Mouse (Mus musculus) activated CD4-positive, CD25-positive, alpha-beta regulatory T cell, adult 4 months (primary cell): ENCODE results near the gene Efcab12. TPM values are rescaled to one million over a fixed set of nuclear protein-coding genes. Genes with fewer than 3 reads are reported as not detected.
A peak's percentile ranks its signal among the peaks of the same experiment; 100 is the strongest.

Experiments used
- ATAC-seq: one replicate; pipeline ENCODE4 v1.8.0; 2017
- polyA plus RNA-seq, 2 experiments: library from polyadenylated mRNA; unstranded; fragments of 100-300 nt; shearing (Covaris generic); gene quantifications; one replicate each; pipeline ENCODE4 v1.2.1; 2017

Efcab12 gene
- polyA plus RNA-seq, 2 experiments from 2014 or later = 0.19 to 0.24 TPM

DNA sequence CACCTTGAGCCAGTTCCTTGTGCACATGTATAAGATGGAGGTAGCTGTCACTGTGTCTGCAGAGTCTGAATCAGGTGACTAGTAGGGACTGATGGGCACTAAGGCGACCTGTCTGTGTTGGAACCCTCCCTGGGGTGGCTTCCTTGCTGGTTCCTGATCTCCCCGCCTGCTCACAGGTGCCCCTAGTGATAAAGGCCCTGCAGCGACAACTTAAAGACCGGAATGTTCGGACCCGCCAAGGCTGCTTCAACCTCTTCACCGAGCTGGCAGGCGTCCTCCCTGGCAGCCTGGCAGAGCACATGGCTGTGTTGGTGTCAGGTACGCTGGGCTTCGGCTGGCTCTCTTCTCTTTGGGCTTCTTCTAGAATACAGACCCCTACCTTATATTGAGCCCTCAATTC, 47.2 kb downstream of the Efcab12 start:
- no peak for ATAC-seq

DNA sequence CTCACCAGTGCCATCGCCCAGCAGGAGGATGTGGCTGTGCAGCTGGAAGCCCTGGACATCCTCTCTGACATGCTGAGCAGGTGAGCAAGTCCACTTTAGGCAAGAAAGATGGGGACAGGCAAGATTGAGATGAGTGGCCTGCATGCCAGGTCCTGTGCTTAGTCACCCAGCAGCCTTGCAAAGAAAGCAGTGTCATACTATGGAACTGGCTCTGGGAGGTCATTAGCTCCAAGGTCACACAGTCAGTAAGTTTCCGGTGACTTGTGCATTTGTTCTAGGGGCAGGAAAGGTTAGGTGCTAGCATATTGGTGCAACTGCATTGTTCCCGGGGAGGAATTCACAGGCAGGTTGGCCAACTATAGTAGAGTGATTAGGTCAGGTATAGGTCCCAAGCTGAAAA, 55.4 kb downstream of the Efcab12 start:
- ATAC-seq = no peak

GRCm38 (mm10) chr6:115776363-115776762, 61.8 kb downstream of the Efcab12 start:
- no peak for ATAC-seq

DNA sequence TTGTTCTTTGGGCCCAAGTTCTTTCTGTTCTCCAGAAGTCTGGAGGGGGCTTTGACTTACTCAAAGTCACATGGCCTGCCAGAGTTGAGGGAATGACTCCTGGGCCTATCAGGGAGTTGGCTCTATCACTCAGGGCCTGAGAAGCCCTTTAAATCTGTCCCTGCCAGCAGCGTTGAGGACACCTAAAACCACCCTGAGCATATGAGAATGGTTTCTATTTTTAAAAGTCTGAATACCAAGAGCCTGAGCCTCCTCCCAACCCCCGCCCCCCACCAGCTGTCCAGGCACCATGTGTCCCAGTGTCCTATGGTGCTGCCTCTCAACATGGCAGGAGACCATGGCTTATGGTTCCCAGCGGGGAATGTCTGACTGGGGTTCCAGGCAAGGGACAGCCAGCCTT, 62.4 kb downstream of the Efcab12 start:
- ATAC-seq = no peak

DNA sequence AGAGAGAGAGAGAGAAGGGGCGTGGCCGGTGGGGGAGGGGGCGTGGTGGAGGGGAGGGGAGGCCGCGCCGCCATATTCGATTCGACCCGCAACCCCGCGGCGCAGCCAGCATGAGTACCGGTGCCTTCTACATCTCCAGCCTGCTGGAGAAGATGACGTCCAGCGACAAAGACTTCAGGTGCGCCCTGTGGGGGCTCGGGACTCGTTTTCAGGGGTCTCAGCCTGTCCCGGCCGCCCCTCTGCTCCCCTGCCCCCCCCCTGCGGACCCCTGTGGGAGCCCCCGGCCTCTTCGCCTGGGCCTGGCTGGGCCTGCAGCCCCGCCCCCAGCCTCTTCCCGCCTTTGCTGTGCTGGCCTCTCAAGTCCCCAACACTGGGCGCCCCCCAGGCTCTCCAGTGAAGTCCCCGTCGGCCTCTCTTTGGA, 63.7 kb downstream of the Efcab12 start, which contains the start of gene Cand2:
Gene Cand2, plus strand, starts transcription at position 38 of the 421 bp plus-strand sequence.
- no peak for ATAC-seq

- ATAC-seq = no peak
Measured at GRCm38 (mm10) chr6:115773966-115774413, 64.2 kb downstream of the Efcab12 start.

DNA sequence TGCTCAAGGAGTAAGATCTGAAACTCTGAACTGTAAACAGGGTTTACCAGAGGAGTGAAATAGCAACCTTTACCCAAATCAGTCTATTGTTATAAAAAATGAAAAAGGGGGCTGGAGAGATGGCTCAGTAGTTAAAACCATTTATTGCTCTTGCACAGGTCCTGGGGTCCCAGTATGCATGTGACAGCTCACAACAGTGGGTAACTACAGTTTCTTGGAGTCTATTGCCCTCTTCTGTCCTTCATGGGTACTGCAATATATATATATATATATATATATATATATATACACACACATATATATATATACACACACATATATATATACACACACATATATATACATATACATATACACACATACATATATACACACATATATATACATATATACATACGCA, 65.6 kb downstream of the Efcab12 start:
- ATAC-seq = no peak

GRCm38 (mm10) chr6:115772201-115772600, 66.0 kb downstream of the Efcab12 start:
- ATAC-seq = no peak

- no peak for ATAC-seq
Measured at GRCm38 (mm10) chr6:115770852-115771251, 67.4 kb downstream of the Efcab12 start.

DNA sequence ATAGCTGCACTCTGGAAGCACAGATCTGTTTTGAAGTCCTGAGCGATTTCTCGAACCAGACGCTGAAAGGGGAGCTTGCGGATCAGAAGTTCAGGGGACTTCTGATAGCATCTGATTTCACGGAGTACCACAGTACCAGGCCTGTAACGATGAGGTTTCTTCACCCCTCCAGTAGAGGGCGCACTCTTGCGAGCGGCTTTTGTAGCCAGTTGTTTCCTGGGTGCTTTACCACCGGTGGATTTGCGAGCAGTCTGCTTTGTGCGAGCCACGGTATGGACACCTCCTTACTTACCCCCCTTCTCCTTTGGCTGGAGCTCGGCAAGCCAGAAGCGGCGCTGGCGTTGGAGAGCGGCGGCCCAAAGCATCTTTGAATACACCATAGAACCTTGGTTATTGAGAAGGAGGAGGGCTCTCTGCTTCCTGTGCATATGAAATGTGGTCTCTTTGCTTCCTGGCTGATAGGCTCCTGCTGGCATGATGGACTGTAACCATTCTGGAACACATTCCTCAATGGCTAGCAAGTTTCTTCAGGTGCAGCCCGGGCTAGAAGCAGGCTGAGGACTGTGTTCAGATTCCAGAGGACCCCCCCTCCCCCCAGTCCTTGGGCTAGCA, 68.0 kb downstream of the Efcab12 start:
- no peak for ATAC-seq

DNA sequence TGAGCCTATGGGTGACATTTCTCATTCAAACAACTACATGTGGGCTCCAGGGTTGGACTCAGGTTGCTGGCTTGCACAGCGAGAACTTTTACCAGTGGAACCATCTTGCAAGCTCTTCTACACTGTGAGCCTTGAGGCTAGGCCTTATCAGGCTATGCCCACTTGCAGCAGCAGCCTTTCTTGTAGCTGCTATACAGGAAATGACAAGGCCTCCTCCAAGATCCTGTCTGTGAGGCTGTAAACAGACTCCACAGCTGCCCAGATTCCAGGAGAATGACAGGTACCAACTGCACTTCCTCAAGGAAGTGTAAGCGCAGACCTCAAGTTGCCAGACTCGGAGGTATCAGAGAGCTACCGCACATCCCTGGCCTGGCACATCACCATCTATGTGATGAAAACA, 70.0 kb downstream of the Efcab12 start:
- no peak for ATAC-seq

DNA sequence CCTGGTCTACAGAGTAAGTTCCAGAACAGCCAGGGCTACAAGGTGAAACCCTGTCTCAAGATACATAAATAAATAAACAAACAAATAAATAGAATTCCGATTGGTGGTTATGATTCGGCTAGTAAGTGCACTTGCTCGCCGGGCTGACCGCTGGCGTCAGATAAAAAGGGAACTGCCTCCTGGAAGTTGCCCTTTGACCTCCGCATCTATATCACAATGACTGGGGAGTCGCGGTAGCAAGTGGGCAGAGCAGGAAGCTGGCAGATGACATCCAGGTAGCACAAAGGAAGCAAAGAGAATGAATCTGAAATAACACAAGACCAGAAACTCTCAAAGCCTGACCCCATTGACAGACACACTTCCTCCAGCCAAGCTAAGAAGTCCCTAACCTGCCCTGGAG, 70.9 kb downstream of the Efcab12 start:
- ATAC-seq = no peak

GRCm38 (mm10) chr6:115764179-115764578, 74.0 kb downstream of the Efcab12 start:
- ATAC-seq = no peak

DNA sequence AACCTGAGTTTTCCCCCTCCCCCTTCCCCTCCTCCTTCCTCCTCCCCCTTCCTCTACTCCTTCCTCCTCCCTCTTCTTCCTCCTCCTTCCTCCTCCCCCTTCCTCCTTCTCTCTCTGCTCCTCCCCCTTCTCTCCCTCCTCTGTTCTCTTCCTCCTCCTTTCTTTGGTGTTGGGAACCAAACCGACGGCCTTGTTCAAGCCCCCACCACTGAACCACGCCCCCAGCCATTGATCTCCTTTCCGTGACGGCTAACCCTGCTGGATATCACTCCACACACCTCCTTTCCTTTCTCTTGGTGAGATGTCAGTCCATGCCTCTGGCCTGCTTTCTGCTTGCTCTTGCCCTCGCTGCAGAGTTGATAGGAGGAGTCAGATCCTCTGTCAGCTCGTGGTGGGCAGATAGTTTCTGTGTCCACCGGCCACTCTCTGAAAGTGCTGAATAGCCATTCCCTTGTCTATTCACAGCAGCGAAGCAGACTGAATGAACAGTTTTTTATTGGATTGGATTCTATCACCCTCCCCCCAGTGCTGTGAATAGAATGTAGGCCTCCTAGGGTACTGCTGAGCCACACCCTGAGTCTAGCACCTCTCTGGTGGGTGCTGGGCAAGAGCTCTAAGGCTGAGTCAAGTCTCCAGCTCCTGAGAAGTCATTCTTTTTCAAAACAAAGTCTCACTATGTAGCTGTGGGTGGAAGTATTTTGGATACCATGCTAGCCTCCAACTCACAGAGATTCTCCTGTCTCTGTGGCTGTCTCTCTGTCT, 76.0 kb downstream of the Efcab12 start, which contains the start of gene Tmem40:
Gene Tmem40, minus strand, starts transcription at position 416 of the 762 bp plus-strand sequence.
- ATAC-seq = peak; percentile 56

DNA sequence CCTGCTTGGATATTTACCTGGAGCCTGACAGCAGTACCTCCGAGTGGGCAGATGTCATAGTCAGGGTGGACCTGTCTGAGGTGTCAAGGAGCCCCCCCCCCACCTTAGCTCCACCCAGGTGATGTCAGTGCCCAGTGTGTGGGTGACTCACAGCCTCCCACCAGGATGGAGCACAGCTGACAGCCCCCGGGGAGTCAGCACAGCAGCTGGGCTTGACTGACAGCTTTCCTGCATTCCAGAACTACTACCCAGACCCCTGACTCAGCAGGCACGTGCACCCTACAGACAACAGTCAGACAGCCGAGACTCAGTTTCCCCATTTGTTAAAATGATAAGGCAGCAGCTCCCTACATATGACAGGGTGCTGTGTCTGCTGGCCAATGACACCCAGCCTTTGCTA, 77.2 kb downstream of the Efcab12 start:
- ATAC-seq = no peak

Other genes with a start within 250 kb of the Efcab12 start
- under 1 TPM; 0.19 to 0.40 TPM for gene Mkrn2os, start 245.8 kb downstream of the Efcab12 start, polyA plus RNA-seq
- 10 to 100 TPM; 23.3 to 29.6 TPM for gene Mkrn2, start 236.5 kb downstream of the Efcab12 start, polyA plus RNA-seq
- 10 to 100 TPM; 38.6 to 48.2 TPM for gene Raf1, start 161.8 kb downstream of the Efcab12 start, polyA plus RNA-seq
- gene Tmem40, start 76.0 kb downstream of the Efcab12 start, polyA plus RNA-seq = not detected
- gene Cand2, start 63.9 kb downstream of the Efcab12 start, polyA plus RNA-seq = 1 to 10 TPM; 2.3 to 3.3 TPM
- 1,000 to 10,000 TPM; 7,828 to 8,360 TPM for gene Rpl32, start 29.7 kb downstream of the Efcab12 start, polyA plus RNA-seq
- 10 to 100 TPM in 1 of 2 experiments, 1 to 10 TPM in 1; 8.7 to 10.4 TPM for gene Mbd4, start 15.0 kb upstream of the Efcab12 start, polyA plus RNA-seq
- 1 to 10 TPM; 2.3 to 2.7 TPM for gene Ift122, start 15.1 kb upstream of the Efcab12 start, polyA plus RNA-seq
- not detected for gene Rho, start 93.3 kb upstream of the Efcab12 start, polyA plus RNA-seq
- gene H1foo, start 106.5 kb upstream of the Efcab12 start, polyA plus RNA-seq = under 1 TPM in 1 of 2 experiments, not detected in 1; 0.52 TPM
- 10 to 100 TPM; 10.6 to 10.8 TPM for gene Plxnd1, start 156.6 kb upstream of the Efcab12 start, polyA plus RNA-seq